Mouse (Mus musculus): ENCODE data around the gene Ankrd44.

Ankrd44 gene

GRCm38 (mm10) chr1:54639506-54640078 lies 286.6 kb downstream of the Ankrd44 start:
- DNase-seq (ENCODE audit: extremely low spot score): no peak

GRCm38 (mm10) chr1:54639076-54639475 lies 287.1 kb downstream of the Ankrd44 start:
- DNase-seq (ENCODE audit: extremely low spot score): no peak

GRCm38 (mm10) chr1:54637340-54637739 lies 288.8 kb downstream of the Ankrd44 start:
- no peak for DNase-seq (ENCODE audit: extremely low spot score)

GRCm38 (mm10) chr1:54629106-54629505 lies 297.1 kb downstream of the Ankrd44 start:
- no peak for DNase-seq (ENCODE audit: extremely low spot score)

- no peak for DNase-seq (ENCODE audit: extremely low spot score)
These were observed 311.2 kb downstream of the Ankrd44 start for GRCm38 (mm10) chr1:54614963-54615362.

GRCm38 (mm10) chr1:54612344-54612743 lies 313.8 kb downstream of the Ankrd44 start:
- DNase-seq (ENCODE audit: extremely low spot score): no peak

GRCm38 (mm10) chr1:54611891-54612290 lies 314.3 kb downstream of the Ankrd44 start:
- DNase-seq (ENCODE audit: extremely low spot score): no peak

GRCm38 (mm10) chr1:54606936-54607335 lies 319.3 kb downstream of the Ankrd44 start:
- no peak for DNase-seq (ENCODE audit: extremely low spot score)

- no peak for DNase-seq (ENCODE audit: extremely low spot score)
These were observed 324.5 kb downstream of the Ankrd44 start for GRCm38 (mm10) chr1:54601692-54602091.

GRCm38 (mm10) chr1:54600275-54600674 lies 325.9 kb downstream of the Ankrd44 start:
- DNase-seq (ENCODE audit: extremely low spot score): no peak

GRCm38 (mm10) chr1:54597594-54598217 lies 328.5 kb downstream of the Ankrd44 start:
- no peak for DNase-seq (ENCODE audit: extremely low spot score)

- DNase-seq (ENCODE audit: extremely low spot score): no peak
These were observed 330.0 kb downstream of the Ankrd44 start for GRCm38 (mm10) chr1:54596151-54596550.

All from embryo, embryonic 9.5 days (tissue).